Mouse (Mus musculus) spleen, postnatal 10 days (tissue): ENCODE data around the gene Fancc.
"Not testable (repeated sequence)": the region's sequence is repeated elsewhere in the genome, so short reads cannot be mapped to it uniquely, and the experiment has no call there.

Source experiments
- DNase-seq, 2 experiments: peaks; one replicate each; pipeline ENCODE4 v3.0.0; 2021 to 2022; ENCODE audit warnings: low spot score in 2 of 2

Gene Fancc

DNA sequence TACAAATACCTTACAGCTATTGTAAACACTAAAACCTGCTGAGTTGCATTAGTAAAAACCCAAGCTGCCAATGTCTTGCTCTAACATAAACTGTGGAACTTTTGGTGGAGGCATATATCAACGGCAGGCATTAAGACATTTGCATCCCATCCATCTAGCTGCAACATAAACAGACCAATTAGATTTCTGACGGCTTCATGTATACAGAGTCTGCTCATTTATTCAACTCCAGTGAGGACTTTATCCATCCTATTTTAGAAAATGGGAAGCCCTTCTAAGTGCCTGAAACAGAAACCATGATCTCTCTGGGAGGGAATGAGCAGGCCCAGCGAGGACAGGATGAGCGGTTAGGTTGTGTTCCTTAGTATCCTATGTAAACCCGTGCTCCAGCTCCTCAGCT lies 18.5 kb upstream of the Fancc start:
- no peak for DNase-seq

GRCm38 (mm10) chr13:63514931-63515360 lies 17.9 kb upstream of the Fancc start:
- DNase-seq: no peak

- no peak for DNase-seq
These were observed 16.5 kb upstream of the Fancc start for GRCm38 (mm10) chr13:63513374-63514098.

DNA sequence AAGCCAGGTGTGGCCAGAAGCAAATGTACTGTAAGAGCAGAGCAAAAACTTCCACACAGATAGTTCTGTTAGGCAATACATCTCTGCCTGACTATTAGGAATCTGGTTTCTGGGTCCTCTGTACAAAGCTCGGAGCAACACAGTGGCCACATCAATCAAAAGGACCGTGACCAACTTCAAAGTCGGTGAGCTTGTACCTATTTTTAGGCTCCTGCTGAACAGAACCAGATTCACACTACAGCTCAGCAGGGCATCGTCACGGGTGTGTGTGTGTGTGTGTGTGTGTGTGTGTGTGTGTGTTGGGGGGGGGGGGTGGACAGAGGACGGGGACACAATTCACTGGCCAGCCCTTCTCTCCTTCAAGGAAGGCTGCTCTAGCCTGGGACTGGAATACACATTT lies 15.3 kb upstream of the Fancc start:
- no peak for DNase-seq

GRCm38 (mm10) chr13:63507821-63508220 lies 10.7 kb upstream of the Fancc start:
- no peak for DNase-seq

GRCm38 (mm10) chr13:63507001-63507556 lies 10.0 kb upstream of the Fancc start:
- DNase-seq: no peak

DNA sequence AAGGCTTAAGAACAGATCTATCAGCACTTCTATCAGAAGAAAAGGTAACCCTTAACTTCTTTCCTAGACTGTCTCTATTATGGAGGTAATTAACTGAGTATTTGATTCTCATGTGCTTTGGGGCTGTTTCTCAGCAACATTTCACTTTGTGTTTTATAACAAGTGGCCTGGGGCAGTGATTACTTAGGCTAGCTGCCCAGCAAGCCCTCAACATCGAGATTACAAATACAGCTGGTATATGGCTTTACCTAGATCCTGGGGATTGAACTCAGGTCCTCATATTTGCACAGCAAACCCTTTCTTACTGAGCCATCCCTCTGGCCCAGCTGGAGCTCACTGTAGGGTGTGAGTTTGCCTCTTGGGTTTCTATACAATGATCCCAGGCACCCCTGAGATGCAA lies 9.3 kb upstream of the Fancc start:
- DNase-seq: no peak

- no peak for DNase-seq
These were observed 5.3 kb upstream of the Fancc start for GRCm38 (mm10) chr13:63502391-63502790.

DNA sequence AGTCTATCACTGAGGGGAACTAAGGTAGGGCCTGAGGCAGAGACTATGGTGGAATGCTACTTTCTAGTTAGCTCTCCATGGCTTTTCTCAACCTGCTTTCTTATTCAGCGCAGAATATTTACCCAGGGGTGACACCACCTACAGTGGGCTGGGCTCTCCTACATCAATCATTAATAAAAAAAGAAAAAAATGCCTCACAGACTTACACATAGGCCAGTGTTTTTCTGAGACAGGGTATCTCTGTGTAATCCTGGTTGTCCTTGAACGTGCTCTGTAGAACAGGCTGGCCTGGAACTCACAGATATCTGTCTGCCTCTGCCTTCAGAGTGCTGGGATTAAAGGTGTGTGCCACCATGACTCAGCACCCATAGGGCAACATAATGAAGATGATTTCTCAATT lies 2.4 kb upstream of the Fancc start:
- DNase-seq: no peak

- DNase-seq: no peak
These were observed 9.4 kb downstream of the Fancc start for GRCm38 (mm10) chr13:63487707-63488042.

DNA sequence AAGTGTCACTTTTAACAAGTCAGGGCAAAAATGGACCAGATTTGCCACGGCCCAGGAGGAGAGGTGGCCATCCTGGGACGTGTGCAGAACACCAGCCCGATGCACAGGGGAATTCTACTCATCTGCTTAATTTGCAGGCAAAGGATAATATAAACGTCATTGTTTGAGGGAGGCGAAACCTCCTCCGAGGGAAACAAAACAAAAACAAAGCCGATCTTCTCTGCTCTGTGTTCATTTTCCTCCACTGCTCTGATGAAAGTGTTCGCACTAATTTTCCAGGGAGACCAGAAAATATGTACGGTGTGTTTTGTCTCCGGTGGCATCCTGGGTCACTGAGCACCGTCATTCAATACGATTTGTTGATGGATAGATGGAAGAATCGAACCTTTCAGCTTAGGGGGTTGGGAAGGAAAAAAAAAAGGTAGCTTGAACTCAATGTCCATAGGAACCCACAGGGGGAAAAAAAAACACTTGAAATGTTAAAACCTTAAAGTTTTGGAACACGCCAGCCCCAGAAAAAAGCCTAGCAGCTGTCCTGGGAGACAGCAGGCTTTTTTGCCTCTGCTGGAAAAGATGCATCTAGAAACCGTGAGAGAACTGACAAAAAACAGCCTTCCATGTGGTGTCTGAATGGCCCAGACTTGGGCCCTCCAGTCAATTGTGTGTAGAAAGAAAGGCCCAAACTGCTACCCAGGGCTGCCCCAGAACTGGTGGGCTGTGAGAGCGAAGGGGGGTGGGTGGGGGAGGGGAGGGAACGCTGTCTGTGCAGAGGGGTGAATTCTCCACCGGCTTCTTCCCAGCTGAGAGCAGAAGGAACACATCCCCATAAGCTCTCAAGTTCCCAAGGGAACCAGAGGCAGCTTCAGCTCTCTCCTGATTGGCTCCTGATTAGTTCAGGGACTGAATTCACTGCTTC lies 10.0 kb downstream of the Fancc start:
- no peak for DNase-seq

DNA sequence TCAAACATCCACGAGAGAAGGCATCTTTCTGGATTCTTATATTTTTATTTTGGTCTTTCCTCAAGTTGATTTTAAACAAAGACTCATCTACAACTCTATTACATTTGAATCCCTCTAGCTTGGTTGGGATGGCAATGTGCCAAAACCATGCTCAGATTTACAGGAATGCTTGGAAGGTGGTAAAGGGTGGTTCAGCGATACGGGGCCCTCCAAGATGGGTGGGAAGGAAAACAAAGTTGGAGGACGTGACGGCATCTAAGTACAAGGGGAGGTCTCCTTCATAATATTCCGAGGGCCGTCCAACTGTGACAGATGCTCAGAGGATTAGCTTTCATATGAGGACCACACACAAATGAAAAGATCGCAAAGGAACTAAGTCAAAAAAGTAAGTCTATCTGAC lies 21.7 kb downstream of the Fancc start:
- no peak for DNase-seq

DNA sequence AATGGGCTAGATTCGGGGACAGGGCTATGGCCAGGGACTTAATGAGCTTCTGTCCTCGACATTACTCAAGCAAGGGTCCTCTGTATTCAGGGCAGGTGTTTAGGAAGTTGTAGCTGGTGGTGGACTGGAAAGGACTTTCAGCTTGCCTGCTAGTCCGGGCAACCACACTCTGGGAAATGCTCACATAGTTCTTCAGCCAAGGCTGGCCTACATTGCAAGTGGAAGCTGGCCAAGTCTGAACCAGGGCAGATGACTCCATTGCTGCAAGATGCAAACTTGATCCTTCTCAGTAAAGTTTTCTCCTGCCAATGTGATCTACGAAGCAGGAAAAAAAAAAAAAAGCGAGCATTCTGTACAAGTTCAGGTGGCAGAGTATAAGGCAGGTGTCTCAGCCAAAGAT lies 44.2 kb downstream of the Fancc start:
- DNase-seq: no peak

GRCm38 (mm10) chr13:63451140-63451539 lies 45.9 kb downstream of the Fancc start:
- no peak for DNase-seq

DNA sequence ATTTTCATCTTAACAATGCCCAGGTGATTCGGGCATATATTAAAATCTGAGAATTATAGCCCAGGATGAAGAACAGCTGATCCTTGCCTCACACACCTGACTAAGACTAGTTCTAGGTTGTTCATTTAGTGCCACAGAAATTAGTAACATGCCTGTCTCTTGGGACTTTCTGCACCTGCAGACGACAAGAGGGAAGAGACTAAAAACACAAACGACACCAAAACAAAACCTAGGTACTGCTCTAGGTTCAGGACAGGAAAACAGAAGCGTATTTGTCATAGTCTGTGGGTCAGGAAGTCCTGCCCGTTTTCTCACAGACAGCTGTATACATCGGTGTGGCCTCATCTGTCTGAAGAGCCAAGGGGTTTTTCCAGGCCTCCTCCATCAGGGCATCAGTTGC lies 51.7 kb downstream of the Fancc start:
- no peak for DNase-seq

DNA sequence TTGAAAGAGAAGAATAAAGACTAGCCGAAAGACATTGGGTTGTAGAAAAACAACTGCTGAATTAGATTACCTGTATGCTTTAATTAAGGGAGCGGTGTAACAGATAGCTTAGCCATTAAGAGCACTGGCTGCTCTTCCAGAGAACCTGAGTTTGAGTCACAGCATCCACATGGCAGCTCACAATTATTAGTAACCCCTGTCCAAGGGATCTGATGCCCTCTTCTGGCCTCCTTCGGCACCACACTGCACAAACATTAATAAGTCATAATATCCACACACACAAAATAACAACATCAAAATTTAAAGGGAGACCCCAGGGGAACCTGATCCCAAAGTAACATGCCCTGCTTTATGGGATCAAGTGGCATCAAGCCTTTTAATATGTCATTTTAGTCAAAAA lies 64.3 kb downstream of the Fancc start:
- DNase-seq: peak in 1 of 2 experiments; percentile 47

DNA sequence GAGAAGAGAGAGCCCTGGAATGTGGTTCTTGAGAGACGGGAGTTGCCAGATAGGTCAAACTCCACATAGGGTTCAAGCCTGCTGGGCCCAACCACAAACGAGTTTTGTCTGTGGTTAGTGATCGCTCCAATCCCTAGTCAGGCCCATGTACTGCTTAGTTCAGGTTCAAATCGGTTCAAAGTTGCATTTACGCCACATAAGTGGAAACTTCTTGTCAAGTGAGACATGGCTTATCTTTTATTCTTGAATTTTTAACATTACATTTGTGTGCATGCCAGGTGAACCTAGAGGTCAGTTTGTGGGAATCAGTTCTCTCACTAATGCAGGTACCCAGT lies 65.3 kb downstream of the Fancc start:
- DNase-seq: no peak

DNA sequence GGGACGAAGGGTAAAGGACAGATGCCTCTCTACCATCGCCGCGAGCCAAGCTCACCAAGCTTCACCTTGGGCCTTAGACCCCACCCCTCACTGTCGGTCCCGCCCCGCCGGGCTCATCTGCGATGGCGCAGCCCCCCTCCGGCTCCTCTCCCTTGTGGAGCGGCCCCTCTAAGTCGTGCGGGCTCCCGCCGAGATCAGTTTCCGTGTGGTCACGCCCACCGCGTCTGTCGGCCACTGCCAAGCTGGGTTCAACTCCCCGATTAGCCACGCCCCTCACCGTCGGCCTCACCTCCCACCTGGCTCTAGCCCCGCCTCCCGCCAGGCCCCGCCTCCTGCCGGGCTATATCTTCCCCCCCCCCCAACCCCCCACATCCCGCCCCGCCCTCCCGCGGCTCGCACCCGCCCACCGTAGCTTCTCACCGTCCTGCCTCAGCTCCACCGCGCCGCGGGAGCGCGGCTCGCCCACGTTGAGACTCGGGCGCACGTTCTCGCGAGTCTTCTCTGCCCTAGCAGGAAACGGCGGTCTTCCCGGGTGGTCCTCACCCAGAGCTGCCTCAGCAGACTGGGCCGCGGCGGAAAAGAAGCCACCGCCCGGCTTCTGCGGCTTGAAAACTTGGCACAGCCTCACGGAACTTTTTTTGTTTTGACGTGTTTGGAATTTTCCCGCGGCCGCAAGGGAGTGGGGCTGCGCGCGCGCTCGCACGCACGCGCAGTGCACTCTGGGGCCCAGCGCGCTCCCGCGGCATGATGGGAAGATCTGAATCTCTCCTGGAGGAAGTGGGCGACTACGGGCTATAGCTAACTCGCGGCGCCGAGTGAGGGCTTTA lies 65.8 kb downstream of the Fancc start:
- peak; percentile 96 to 99 for DNase-seq

DNA sequence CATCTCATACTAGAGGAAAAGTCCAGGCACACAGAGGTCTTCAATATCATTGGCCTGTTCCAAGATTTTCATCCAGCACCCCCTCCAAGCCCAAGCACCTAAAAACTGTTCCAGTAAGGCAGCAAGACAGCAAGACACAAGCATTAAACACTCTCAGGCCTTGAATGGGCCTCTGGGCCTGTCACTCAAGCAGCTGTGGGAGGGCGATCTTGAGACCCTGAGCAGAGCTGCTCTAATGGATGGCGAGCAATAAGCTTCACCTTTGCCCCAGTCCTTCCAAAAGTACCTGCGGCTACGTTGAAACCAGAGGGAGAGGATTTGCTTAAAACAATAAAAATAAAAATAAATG lies 66.4 kb downstream of the Fancc start:
- no peak for DNase-seq

GRCm38 (mm10) chr13:63430206-63430605 lies 66.9 kb downstream of the Fancc start:
- DNase-seq: no peak

GRCm38 (mm10) chr13:63428211-63428610 lies 68.9 kb downstream of the Fancc start:
- not testable (repeated sequence) for DNase-seq

DNA sequence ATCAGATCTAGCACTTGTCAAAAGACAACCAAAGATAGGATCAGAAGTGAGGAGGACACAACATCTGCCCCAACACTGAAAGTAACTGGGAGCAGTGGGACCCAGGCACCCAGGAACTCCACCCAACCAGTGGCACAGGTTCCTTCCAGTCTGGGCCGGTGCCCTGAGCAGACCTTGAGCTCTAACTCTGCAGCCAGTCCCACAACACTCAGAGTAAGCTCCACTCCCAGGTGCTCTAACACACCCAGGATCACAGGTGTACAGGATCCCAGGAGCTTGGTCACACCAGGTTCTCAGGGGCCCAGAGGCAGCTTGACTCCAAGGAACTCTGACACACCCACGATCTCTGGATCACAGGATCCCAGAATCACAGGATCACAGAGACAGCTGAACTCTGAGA lies 74.0 kb downstream of the Fancc start:
- DNase-seq: no peak
